Mouse (Mus musculus) limb, embryonic 13.5 days (tissue): ENCODE measurements around the gene Agtrap. TPM values are rescaled to one million over a fixed set of nuclear protein-coding genes. Genes with fewer than 3 reads are reported as not detected.

Source experiments
- ATAC-seq: fragments of 200-750 bp; cut with Nextera tagmentation; 2 replicates; pipeline ENCODE4 v1.8.0; 2017; ENCODE audit warnings: low read depth, moderate number of reproducible peaks, moderate TSS enrichment; ENCODE audit not compliant: low FRiP score
- H3K27ac ChIP-seq: fragments of 300-500 bp; sonication (generic); 2 replicates; pipeline ENCODE4 v1.5.1; 2015; ENCODE audit warnings: inconsistent platforms, mild to moderate bottlenecking, moderate library complexity
- H3K27me3 ChIP-seq: fragments of 300-500 bp; sonication (generic); 2 replicates; pipeline ENCODE4 v1.6.1; 2015; ENCODE audit warnings: mild to moderate bottlenecking, inconsistent platforms
- H3K36me3 ChIP-seq: fragments of 300-500 bp; sonication (generic); 2 replicates; pipeline ENCODE4 v1.6.1; 2015; ENCODE audit warnings: inconsistent platforms, mild to moderate bottlenecking, moderate library complexity
- H3K4me1 ChIP-seq: fragments of 300-500 bp; sonication (generic); 2 replicates; pipeline ENCODE4 v1.6.1; 2015; ENCODE audit warnings: inconsistent platforms
- H3K4me2 ChIP-seq: fragments of 300-500 bp; sonication (generic); replicated peaks from 2 replicates; pipeline ENCODE4 v1.6.1; 2015; ENCODE audit warnings: inconsistent platforms, mild to moderate bottlenecking, moderate library complexity
- H3K4me3 ChIP-seq: fragments of 300-500 bp; sonication (generic); 2 replicates; pipeline ENCODE4 v1.5.1; 2015; ENCODE audit warnings: moderate library complexity, mild to moderate bottlenecking, inconsistent platforms
- H3K9ac ChIP-seq: fragments of 300-500 bp; sonication (generic); 2 replicates; pipeline ENCODE4 v1.6.1; 2015; ENCODE audit warnings: mild to moderate bottlenecking, inconsistent platforms
- H3K9me3 ChIP-seq: fragments of 300-500 bp; sonication (generic); 2 replicates; pipeline ENCODE4 v1.6.1; 2016; ENCODE audit warnings: inconsistent platforms
- WGBS: fragments of 180-500 bp; shearing (Covaris S2); methylation state at CpG from one replicate; pipeline ENCODE4 v1.1.7; 2015; 5-methylcytosine and 5-hydroxymethylcytosine counted together
- polyA plus RNA-seq: library from polyadenylated mRNA; unstranded; fragments of >200 nt; fragmentation: Nextera tagmentation; extraction: Ambion mirVana; gene quantifications from 2 replicates; pipeline ENCODE4 v1.2.1, GENCODE M21; 2015

Gene Agtrap
- polyA plus RNA-seq, 1 experiment from 2014 or later = 14.1 TPM

- no peaks in the 10 kb centered on the region for H3K27me3 ChIP-seq
- H3K9me3 ChIP-seq = no peaks in the 10 kb centered on the region
- whole genome bisulfite sequencing = 65% methylated on average over 15 of the region's 15 CpGs
- peaks cover 44% of the 10 kb centered on the region for H3K4me1 ChIP-seq
- no peak for ATAC-seq
- peak overlapping the region; percentile 94 for H3K4me2 ChIP-seq
- H3K27ac ChIP-seq = peak overlapping the region; percentile 85
- H3K4me3 ChIP-seq = peak overlapping the region; percentile 81
- peak overlapping the region; percentile 72 for H3K9ac ChIP-seq
- H3K36me3 ChIP-seq = peaks cover 32% of the 10 kb centered on the region
Observed at GRCm38 (mm10) chr4:148040029-148040830, 47.6 kb downstream of the Agtrap start.

DNA sequence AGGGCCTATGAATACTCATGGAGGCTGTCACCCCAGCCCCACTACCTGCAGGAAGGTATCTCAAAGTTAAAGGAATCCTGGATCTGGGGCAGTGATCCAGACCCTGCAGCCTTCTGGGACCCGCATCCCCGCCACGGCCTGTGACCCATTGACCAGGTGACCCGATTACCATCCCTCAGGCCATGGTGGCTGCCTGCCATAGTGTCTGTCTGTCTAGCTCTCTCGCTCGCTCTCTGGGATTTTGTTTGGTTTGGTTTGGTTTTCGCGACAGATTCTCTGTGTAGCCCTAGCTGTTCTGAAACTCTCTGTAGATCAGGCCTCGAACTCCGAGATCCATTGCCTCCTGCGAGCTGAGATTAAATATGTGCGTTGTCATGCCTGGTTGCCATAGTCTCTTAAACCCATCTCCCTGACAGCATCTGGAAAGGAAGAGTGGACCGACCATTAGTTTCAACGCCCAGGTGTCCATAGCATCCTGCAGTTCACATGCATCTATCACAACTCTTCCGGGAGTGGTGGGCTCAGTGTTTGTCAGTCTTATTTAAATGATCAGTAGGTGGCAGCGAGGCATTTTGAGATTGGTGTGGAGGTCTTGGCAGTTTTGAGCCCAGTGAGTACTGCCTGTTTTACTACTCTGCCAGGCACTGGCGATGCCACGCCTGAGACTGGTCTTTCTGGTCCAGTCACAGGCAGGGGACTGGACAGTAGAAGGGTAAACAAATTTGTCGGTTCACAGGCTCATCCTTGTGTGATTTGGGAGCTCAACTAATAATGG, 48.4 kb downstream of the Agtrap start:
- ATAC-seq = no peak
- Histone ChIP-seq H3K36me3 (peaks cover 30% of the 10 kb centered on the region), H3K9ac (peak overlapping the region; percentile 71), H3K27me3 (no peaks in the 10 kb centered on the region), H3K4me1 (peaks cover 44% of the 10 kb centered on the region), H3K27ac (peak overlapping the region; percentile 85; the same call in 1 of the 2 replicates), H3K4me2 (peak overlapping the region; percentile 94), H3K4me3 (peak overlapping the region; percentile 81), H3K9me3 (no peaks in the 10 kb centered on the region)
- WGBS = 22% methylated on average over 19 of the region's 19 CpGs

DNA sequence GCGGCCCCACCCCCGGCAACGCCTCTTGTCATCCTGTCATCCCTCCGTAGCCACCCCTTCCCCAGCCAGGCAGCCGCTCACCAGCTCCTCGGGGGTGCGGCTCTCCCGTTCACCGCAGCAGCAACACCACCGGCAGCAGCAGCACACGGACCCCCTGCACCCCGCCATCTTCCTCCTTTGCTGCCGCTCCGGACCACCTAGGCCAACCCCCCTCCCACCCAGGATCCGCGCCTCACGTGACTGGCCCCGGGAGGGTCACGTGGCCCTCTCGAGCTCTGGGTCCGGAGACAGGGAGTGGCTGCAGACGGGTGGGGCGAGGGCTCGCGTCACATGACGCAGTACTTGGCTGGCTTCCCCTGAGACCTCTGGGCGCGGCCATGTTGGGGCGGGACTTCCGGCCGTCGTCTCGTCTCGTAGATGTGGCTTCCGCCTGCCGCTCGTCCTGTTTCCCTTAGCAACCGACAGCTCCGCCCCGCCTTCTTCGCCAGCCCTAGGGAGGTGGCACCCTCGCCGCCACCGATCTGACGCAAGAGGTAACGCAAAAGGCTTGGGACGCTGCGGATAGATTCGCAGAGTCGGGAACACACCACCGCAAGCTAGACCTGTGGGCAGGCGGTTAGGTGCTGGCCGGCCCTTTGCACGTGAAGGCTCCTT, 49.1 kb downstream of the Agtrap start, which contains the start of the genes Clcn6 and Mthfr:
Gene Clcn6 (minus strand): TSS at position 222 of the 654 bp plus-strand sequence.
Gene Mthfr (plus strand): TSS at position 478 of the 654 bp plus-strand sequence.
- under 1% methylated on average over 54 of the region's 54 CpGs for WGBS
- Histone ChIP-seq H3K9me3 (no peaks in the 10 kb centered on the region), H3K27me3 (no peaks in the 10 kb centered on the region)

DNA sequence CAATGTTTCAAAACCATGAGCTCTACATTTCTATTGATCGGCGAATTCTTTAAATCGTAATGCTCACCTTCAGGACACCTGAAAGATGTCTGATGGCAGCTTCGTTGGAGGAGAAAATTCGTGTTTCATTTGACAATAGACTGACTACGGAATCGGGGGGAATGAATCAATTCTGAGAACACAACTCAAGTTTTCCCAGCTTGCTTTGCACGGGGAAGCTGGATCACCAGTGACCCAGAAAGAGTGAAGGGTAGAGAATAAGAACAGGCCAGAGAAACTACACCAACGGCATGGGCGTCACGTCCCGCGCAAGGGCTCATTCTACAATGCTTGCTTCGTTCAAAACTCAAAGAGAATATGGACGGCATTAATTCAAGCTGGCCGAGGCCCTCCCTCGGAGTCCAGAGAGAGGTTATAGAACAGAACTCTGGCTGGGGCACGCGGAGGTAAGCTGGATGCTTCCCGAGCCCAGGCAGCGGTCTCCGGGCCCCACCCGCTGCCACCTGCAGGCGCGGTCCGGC, 49.7 kb downstream of the Agtrap start:
- Histone ChIP-seq H3K4me2 (peak overlapping the region; percentile 74), H3K36me3 (peaks cover 29% of the 10 kb centered on the region), H3K27ac (peak overlapping the region; percentile 69), H3K4me3 (peak overlapping the region; percentile 81), H3K9me3 (no peaks in the 10 kb centered on the region), H3K9ac (peak overlapping the region; percentile 77), H3K27me3 (no peaks in the 10 kb centered on the region), H3K4me1 (peaks cover 44% of the 10 kb centered on the region)
- ATAC-seq = no peak
- WGBS = 8% methylated on average over 26 of the region's 26 CpGs

More for the DNA sequence above, 49.1 kb downstream of the Agtrap start, which contains the start of the genes Clcn6 and Mthfr:
- ATAC-seq = peak; percentile 92
- Histone ChIP-seq H3K4me3 (peak within 1 kb of the TSS; percentile 81), H3K4me1 (peaks cover 44% of the 10 kb centered on the region), H3K36me3 (peaks cover 31% of the 10 kb centered on the region), H3K27ac (peak within 1 kb of the TSS; percentile 85), H3K9ac (peak within 1 kb of the TSS; percentile 77), H3K4me2 (peak within 1 kb of the TSS; percentile 94)

DNA sequence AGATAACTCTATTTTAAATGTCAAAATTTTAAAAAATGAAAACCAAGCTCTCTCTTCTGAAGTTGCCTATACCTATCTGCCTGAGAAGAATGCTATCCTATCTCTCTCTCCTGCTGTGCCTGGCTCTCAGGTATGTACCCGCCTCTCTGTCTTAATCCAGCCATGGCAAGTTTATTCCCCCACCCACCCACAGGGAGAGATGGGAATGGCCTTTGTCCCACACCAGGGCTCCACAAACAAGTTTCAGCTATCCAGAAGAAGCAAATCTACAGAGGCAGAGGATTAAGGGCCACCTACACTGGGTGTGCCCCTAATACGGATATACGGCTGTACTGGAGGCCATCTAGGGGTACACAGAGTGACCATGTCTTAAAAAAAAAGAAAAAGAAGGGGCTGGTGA, 52.4 kb downstream of the Agtrap start:
- Histone ChIP-seq H3K9me3 (no peaks in the 10 kb centered on the region), H3K27me3 (no peaks in the 10 kb centered on the region), H3K9ac (no peak overlapping the region), H3K4me1 (peaks cover 20% of the 10 kb centered on the region), H3K4me3 (no peak overlapping the region), H3K27ac (no peak overlapping the region), H3K4me2 (no peak overlapping the region), H3K36me3 (peaks cover 37% of the 10 kb centered on the region)
- WGBS = 90% methylated on average over 3 of the region's 3 CpGs
- no peak for ATAC-seq

- Histone ChIP-seq H3K9me3 (no peaks in the 10 kb centered on the region), H3K4me1 (peaks cover 7% of the 10 kb centered on the region), H3K27me3 (no peaks in the 10 kb centered on the region), H3K9ac (no peak overlapping the region), H3K27ac (no peak overlapping the region), H3K4me2 (no peak overlapping the region), H3K36me3 (peaks cover 46% of the 10 kb centered on the region), H3K4me3 (no peak overlapping the region)
- WGBS = 84% methylated on average over 7 of the region's 7 CpGs
- no peak for ATAC-seq
Observed at GRCm38 (mm10) chr4:148033858-148034410, 53.9 kb downstream of the Agtrap start.

DNA sequence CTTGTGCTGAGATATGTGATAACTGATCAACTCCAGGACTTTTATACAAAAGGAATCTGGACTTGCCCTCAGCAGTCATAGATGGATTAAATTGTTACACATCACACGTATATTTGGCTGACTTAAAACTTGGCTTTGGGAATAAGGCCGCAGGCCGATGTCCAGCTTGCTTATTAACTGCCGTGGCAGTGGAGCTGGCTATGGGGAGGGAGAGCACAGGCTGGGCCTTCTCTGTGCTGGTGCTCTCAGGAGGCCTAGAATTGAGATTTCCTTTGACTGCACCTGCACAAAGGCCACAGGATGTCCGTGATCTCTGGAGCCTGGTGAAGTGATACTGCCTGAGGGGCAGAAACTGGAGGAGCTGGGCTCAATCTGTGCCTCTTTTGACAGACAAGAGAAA, 57.3 kb downstream of the Agtrap start:
- H3K27ac ChIP-seq = no peak overlapping the region
- no peak overlapping the region for H3K9ac ChIP-seq
- no peaks in the 10 kb centered on the region for H3K4me1 ChIP-seq
- no peak overlapping the region for H3K4me3 ChIP-seq
- H3K4me2 ChIP-seq = no peak overlapping the region
- no peaks in the 10 kb centered on the region for H3K9me3 ChIP-seq
- ATAC-seq = no peak
- H3K36me3 ChIP-seq = peaks cover 67% of the 10 kb centered on the region
- H3K27me3 ChIP-seq = no peaks in the 10 kb centered on the region
- WGBS = 85% methylated on average over 5 of the region's 5 CpGs

GRCm38 (mm10) chr4:148029297-148029696, 58.5 kb downstream of the Agtrap start:
- peaks cover 69% of the 10 kb centered on the region for H3K36me3 ChIP-seq
- ATAC-seq = no peak
- no peak overlapping the region for H3K27ac ChIP-seq
- H3K4me3 ChIP-seq = no peak overlapping the region
- H3K9ac ChIP-seq = no peak overlapping the region
- no peaks in the 10 kb centered on the region for H3K27me3 ChIP-seq
- no peaks in the 10 kb centered on the region for H3K4me1 ChIP-seq
- H3K4me2 ChIP-seq = no peak overlapping the region
- 94% methylated on average over 7 of the region's 7 CpGs for WGBS
- H3K9me3 ChIP-seq = no peaks in the 10 kb centered on the region

Other genes starting within 250 kb of the Agtrap start
- gene Zfp933, start 239.7 kb downstream of the Agtrap start, polyA plus RNA-seq = 5.4 and 7.1 TPM in 2 replicates
- gene Miip, start 219.2 kb downstream of the Agtrap start, polyA plus RNA-seq = 42.8 and 48.8 TPM in 2 replicates
- 11.3 and 13.0 TPM in 2 replicates for gene Fv1, start 219.1 kb downstream of the Agtrap start, polyA plus RNA-seq
- 33.7 and 37.8 TPM in 2 replicates for gene Mfn2, start 183.3 kb downstream of the Agtrap start, polyA plus RNA-seq
- 78.2 and 82.8 TPM in 2 replicates for gene Plod1, start 151.3 kb downstream of the Agtrap start, polyA plus RNA-seq
- gene 2510039O18Rik, start 147.1 kb downstream of the Agtrap start, polyA plus RNA-seq = 13.4 and 13.7 TPM in 2 replicates
- not detected in 2 replicates for gene Nppb, start 102.2 kb downstream of the Agtrap start, polyA plus RNA-seq
- not detected in 2 replicates for gene Nppa, start 87.3 kb downstream of the Agtrap start, polyA plus RNA-seq
- gene Clcn6, start 49.2 kb downstream of the Agtrap start, polyA plus RNA-seq = 7.5 and 8.2 TPM in 2 replicates
- 24.3 and 24.9 TPM in 2 replicates for gene Mthfr, start 49.0 kb downstream of the Agtrap start, polyA plus RNA-seq
- gene Mad2l2, start 42.4 kb upstream of the Agtrap start, polyA plus RNA-seq = 78.3 and 85.2 TPM in 2 replicates
- 0.76 and 0.80 TPM in 2 replicates for gene Draxin, start 42.7 kb upstream of the Agtrap start, polyA plus RNA-seq
- 11.9 and 13.0 TPM in 2 replicates for gene Fbxo6, start 64.1 kb upstream of the Agtrap start, polyA plus RNA-seq
- 14.6 and 16.6 TPM in 2 replicates for gene Fbxo44, start 72.5 kb upstream of the Agtrap start, polyA plus RNA-seq
- gene Fbxo2, start 72.6 kb upstream of the Agtrap start, polyA plus RNA-seq = 5.5 and 5.9 TPM in 2 replicates
- gene Disp3, start 199.9 kb upstream of the Agtrap start, polyA plus RNA-seq = 0.13 and 0.32 TPM in 2 replicates